Mouse (Mus musculus) hindbrain, embryonic 10.5 days (tissue): Measurements from ENCODE around the gene Hnrnph3. TPM values are rescaled to one million over a fixed set of nuclear protein-coding genes. Genes with fewer than 3 reads are reported as not detected.

ENCODE experiments used
- DNase-seq: peaks from one replicate; pipeline ENCODE4 v3.0.0-alpha.2; 2017; ENCODE audit warnings: low spot score
- H3K27ac ChIP-seq: fragments of 300-500 bp; sonication (generic); 2 replicates; pipeline ENCODE4 v1.5.1; 2016; ENCODE audit warnings: mild to moderate bottlenecking, moderate library complexity
- H3K27me3 ChIP-seq: fragments of 300-500 bp; sonication (generic); 2 replicates; pipeline ENCODE4 v1.6.1; 2016; ENCODE audit warnings: mild to moderate bottlenecking; ENCODE audit not compliant: poor library complexity, insufficient read depth, severe bottlenecking
- H3K36me3 ChIP-seq: fragments of 300-500 bp; sonication (generic); 2 replicates; pipeline ENCODE4 v1.6.1; 2016; ENCODE audit warnings: mild to moderate bottlenecking, moderate library complexity
- H3K4me1 ChIP-seq: fragments of 300-500 bp; sonication (generic); replicated peaks from 2 replicates; pipeline ENCODE4 v1.6.1; 2016; ENCODE audit warnings: mild to moderate bottlenecking
- H3K4me3 ChIP-seq: fragments of 300-500 bp; sonication (generic); 2 replicates; pipeline ENCODE4 v1.5.1; 2016; ENCODE audit warnings: mild to moderate bottlenecking, moderate library complexity
- H3K9me3 ChIP-seq: fragments of 300-500 bp; sonication (generic); 2 replicates; pipeline ENCODE4 v1.6.1; 2016; ENCODE audit warnings: mild to moderate bottlenecking, moderate library complexity
- WGBS: fragments of 180-500 bp; shearing (Covaris S2); methylation state at CpG from one replicate; pipeline ENCODE4 v1.1.7; 2016; 5-methylcytosine and 5-hydroxymethylcytosine counted together
- polyA plus RNA-seq: library from polyadenylated mRNA; unstranded; fragments of >200 nt; fragmentation: Nextera tagmentation; extraction: Ambion mirVana; gene quantifications from 2 replicates; pipeline ENCODE4 v1.2.1, GENCODE M21; 2016

Hnrnph3 gene
- polyA plus RNA-seq, 1 experiment from 2014 or later = 193 TPM

- H3K4me1 ChIP-seq = no peaks in the 10 kb centered on the region
- no peak for DNase-seq
- WGBS = 94% methylated on average over 11 of the region's 11 CpGs
- no peak overlapping the region for H3K4me3 ChIP-seq
- H3K27ac ChIP-seq = no peak overlapping the region
- no peaks in the 10 kb centered on the region for H3K27me3 ChIP-seq
- no peaks in the 10 kb centered on the region for H3K9me3 ChIP-seq
- peaks cover 97% of the 10 kb centered on the region for H3K36me3 ChIP-seq
Observed at GRCm38 (mm10) chr10:62965796-62966195, 58.2 kb downstream of the Hnrnph3 start.

Other genes with a start within 250 kb of the Hnrnph3 start
- gene Ccar1, start 231.9 kb downstream of the Hnrnph3 start, polyA plus RNA-seq = 109 and 154 TPM in 2 replicates
- 26.7 and 27.5 TPM in 2 replicates for gene Tet1, start 115.2 kb downstream of the Hnrnph3 start, polyA plus RNA-seq
- gene Slc25a16, start 103.6 kb downstream of the Hnrnph3 start, polyA plus RNA-seq = 9.3 and 9.6 TPM in 2 replicates
- 21.0 and 32.2 TPM in 2 replicates for gene Dna2, start 77.2 kb downstream of the Hnrnph3 start, polyA plus RNA-seq
- gene Rufy2, start 44.0 kb downstream of the Hnrnph3 start, polyA plus RNA-seq = 20.6 and 23.4 TPM in 2 replicates
- gene Pbld2, start 98 bp upstream of the Hnrnph3 start, polyA plus RNA-seq = 0.52 and 0.88 TPM in 2 replicates
- 1.6 and 2.0 TPM in 2 replicates for gene Pbld1, start 35.9 kb upstream of the Hnrnph3 start, polyA plus RNA-seq
- gene Atoh7, start 75.4 kb upstream of the Hnrnph3 start, polyA plus RNA-seq = 0.16 and 0.41 TPM in 2 replicates
- 0.09 and 0.10 TPM in 2 replicates for gene Mypn, start 179.7 kb upstream of the Hnrnph3 start, polyA plus RNA-seq
- 41.8 and 44.6 TPM in 2 replicates for gene Herc4, start 219.6 kb upstream of the Hnrnph3 start, polyA plus RNA-seq